Mouse (Mus musculus) frontal cortex, adult (tissue): ENCODE results near the gene Sp110.
A peak's percentile ranks its signal among the peaks of the same experiment; 100 is the strongest.
"Not testable (repeated sequence)": the region's sequence is repeated elsewhere in the genome, so short reads cannot be mapped to it uniquely, and the experiment has no call there.

ENCODE experiments used
- ATAC-seq: cut with Nextera tagmentation; 2 replicates; pipeline ENCODE4 v1.9.2; 2017; ENCODE audit warnings: mild to moderate bottlenecking, moderate library complexity, mixed read lengths; ENCODE audit not compliant: low TSS enrichment

The Sp110 gene

GRCm38 (mm10) chr1:85598271-85599012 lies at the start of gene Sp110:
Gene Sp110, minus strand, starts transcription at chr1:85598817.
- not testable (repeated sequence) for ATAC-seq

GRCm38 (mm10) chr1:85638144-85638543 lies 39.5 kb upstream of the Sp110 start:
- ATAC-seq, result not testable (repeated sequence)

- ATAC-seq, result not testable (repeated sequence)
Measured at GRCm38 (mm10) chr1:85636936-85637335, 38.3 kb upstream of the Sp110 start.

GRCm38 (mm10) chr1:85618689-85619088 lies 20.1 kb upstream of the Sp110 start:
- ATAC-seq, result not testable (repeated sequence)

GRCm38 (mm10) chr1:85617161-85617560 lies 18.5 kb upstream of the Sp110 start:
- ATAC-seq, result not testable (repeated sequence)

- not testable (repeated sequence) for ATAC-seq
Measured at GRCm38 (mm10) chr1:85615819-85616218, 17.2 kb upstream of the Sp110 start.

GRCm38 (mm10) chr1:85615096-85615495 lies 16.5 kb upstream of the Sp110 start:
- not testable (repeated sequence) for ATAC-seq

- ATAC-seq, result not testable (repeated sequence)
Measured at GRCm38 (mm10) chr1:85610581-85610980, 12.0 kb upstream of the Sp110 start.

GRCm38 (mm10) chr1:85608361-85608760 lies 9.7 kb upstream of the Sp110 start:
- ATAC-seq, result not testable (repeated sequence)

- not testable (repeated sequence) for ATAC-seq
Measured at GRCm38 (mm10) chr1:85604341-85604740, 5.7 kb upstream of the Sp110 start.

- not testable (repeated sequence) for ATAC-seq
Measured at GRCm38 (mm10) chr1:85600794-85601193, 2.2 kb upstream of the Sp110 start.

- not testable (repeated sequence) for ATAC-seq
Measured at GRCm38 (mm10) chr1:85600078-85600477, 1.5 kb upstream of the Sp110 start, which contains the start of gene Sp140. Gene Sp140, plus strand, starts transcription at chr1:85600378.

- not testable (repeated sequence) for ATAC-seq
Measured at GRCm38 (mm10) chr1:85592526-85592925, 6.1 kb downstream of the Sp110 start.

GRCm38 (mm10) chr1:85588697-85589096 lies 9.9 kb downstream of the Sp110 start:
- not testable (repeated sequence) for ATAC-seq

- not testable (repeated sequence) for ATAC-seq
Measured at GRCm38 (mm10) chr1:85581518-85581917, 17.1 kb downstream of the Sp110 start.

- ATAC-seq, result not testable (repeated sequence)
Measured at GRCm38 (mm10) chr1:85580578-85580977, 18.0 kb downstream of the Sp110 start.

GRCm38 (mm10) chr1:85580148-85580534 lies 18.5 kb downstream of the Sp110 start:
- ATAC-seq, result 0 out of 2 replicates have a peak, but pooled peaks have one; percentile 27

- not testable (repeated sequence) for ATAC-seq
Measured at GRCm38 (mm10) chr1:85579199-85580147, 19.1 kb downstream of the Sp110 start.

GRCm38 (mm10) chr1:85578372-85579010 lies 20.1 kb downstream of the Sp110 start:
- ATAC-seq, result not testable (repeated sequence)

GRCm38 (mm10) chr1:85575376-85575775 lies 23.2 kb downstream of the Sp110 start, which contains the start of gene G530012D18Rik:
Gene G530012D18Rik, plus strand, starts transcription at chr1:85575676.
- not testable (repeated sequence) for ATAC-seq

GRCm38 (mm10) chr1:85573554-85573953 lies 25.1 kb downstream of the Sp110 start:
- ATAC-seq, result not testable (repeated sequence)
